Mouse (Mus musculus) left cerebral cortex, postnatal 25 days (tissue): Measurements from ENCODE around the gene Hist2h2be. TPM values are rescaled to one million over a fixed set of nuclear protein-coding genes. Genes with fewer than 3 reads are reported as not detected.
A peak's percentile ranks its signal among the peaks of the same experiment; 100 is the strongest.
"Not testable (repeated sequence)": the region's sequence is repeated elsewhere in the genome, so short reads cannot be mapped to it uniquely, and the experiment has no call there.

Experiments
- DNase-seq, 2 experiments: peaks; one replicate each; pipeline ENCODE4 v3.0.0; 2022; ENCODE audit warnings: low spot score in 2 of 2, mixed read lengths in 1 of 2
- intact Hi-C: fragments of 180-260 bp; cut with DNase I; formaldehyde crosslinking; loops from one replicate; pipeline ENCODE4 v1.15.1; 2025
- total RNA-seq, 2 experiments: library from RNA; stranded (reverse); gene quantifications; 2 replicates each; pipeline ENCODE4 v1.2.3; 2021

Hist2h2be gene
- total RNA-seq, 2 experiments from 2014 or later: 5.4 to 5.9 TPM

- peak; percentile 92 to 98 for DNase-seq
- intact Hi-C loops: no loop called here
Observed at GRCm38 (mm10) chr3:96197129-96197749, 23.7 kb upstream of the Hist2h2be start.

GRCm38 (mm10) chr3:96198181-96198580 is 22.7 kb upstream of the Hist2h2be start:
- no peak for DNase-seq
- intact Hi-C loops: no loop called here

DNA sequence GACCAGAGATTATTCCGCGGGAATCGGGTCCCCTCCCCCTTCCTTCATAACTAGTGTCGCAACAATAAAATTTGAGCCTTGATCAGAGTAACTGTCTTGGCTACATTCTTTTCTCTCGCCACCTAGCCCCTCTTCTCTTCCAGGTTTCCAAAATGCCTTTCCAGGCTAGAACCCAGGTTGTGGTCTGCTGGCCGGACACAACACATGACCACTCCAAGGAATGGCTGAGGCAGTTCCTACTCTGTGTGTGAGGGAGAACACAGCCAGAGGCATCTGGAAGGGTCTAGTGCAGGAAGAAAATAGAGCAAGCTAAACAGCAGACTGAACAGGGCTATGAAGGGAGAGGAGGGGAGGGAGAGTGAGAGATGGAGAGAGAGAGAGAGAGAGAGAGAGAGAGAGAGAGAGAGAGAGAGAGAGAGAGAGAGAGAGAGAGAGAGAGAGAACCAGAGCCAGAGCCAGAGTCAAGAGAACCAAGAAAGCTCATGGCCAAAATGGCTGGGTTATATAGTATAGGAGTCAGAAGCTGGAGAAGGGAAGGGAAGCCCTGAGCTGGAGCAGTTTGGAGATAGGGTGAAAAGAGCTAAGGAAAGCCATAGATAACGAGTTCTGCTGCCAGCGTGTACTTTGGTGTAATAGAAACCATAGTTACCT is 22.2 kb upstream of the Hist2h2be start:
- intact Hi-C loops, DNase-seq: not testable (repeated sequence)

- DNase-seq: no peak
- intact Hi-C loops: no loop called here
Observed at GRCm38 (mm10) chr3:96199731-96200130, 21.2 kb upstream of the Hist2h2be start.

GRCm38 (mm10) chr3:96207819-96208218 is 13.1 kb upstream of the Hist2h2be start:
- no peak for DNase-seq
- intact Hi-C loops: no loop called here

DNA sequence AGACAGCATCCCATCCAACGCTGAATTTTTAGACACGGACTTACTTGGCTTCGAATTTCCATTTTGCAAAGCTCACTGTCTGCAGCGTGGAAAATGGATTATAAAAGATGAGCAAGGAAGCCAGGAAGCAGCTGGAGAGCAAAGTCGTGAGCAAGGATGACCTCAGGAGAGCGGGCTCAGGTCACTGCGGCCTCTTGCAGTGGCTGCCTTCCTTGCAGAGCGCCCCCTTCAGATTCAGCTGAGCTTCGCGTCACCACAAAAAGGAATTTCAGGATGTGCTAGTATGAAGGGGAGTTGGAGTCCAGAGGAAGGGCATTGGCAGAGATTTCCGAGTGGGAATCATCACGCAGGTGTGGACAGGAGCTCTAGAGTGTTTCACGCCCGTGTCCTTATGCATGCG is 11.7 kb upstream of the Hist2h2be start:
- DNase-seq: no peak
- intact Hi-C loops: no loop called here

- DNase-seq: peak in 1 of 2 experiments; percentile 48
- intact Hi-C loops: loop anchor here (5.0 kb wide), 1 partner anchor 147 kb away; no protein-coding TSS in a partner anchor
Observed at GRCm38 (mm10) chr3:96219191-96219641, 1.7 kb upstream of the Hist2h2be start.

GRCm38 (mm10) chr3:96219661-96220130 is 1.2 kb upstream of the Hist2h2be start, which contains the start of the genes Bola1 and Hist2h2ab:
Bola1 (minus strand) TSS chr3:96219709.
Hist2h2ab (plus strand) TSS chr3:96219865.
- peak; percentile 82 to 95 for DNase-seq
- intact Hi-C loops: loop anchor here (2.0 to 5.0 kb wide), 2 partner anchors 43 to 147 kb away; partner anchors contain the start of gene Hist2h4

GRCm38 (mm10) chr3:96220131-96220764 is 671 bp upstream of the Hist2h2be start:
- intact Hi-C loops: loop anchor here (2.0 kb wide), 1 partner anchor 43 kb away; the partner anchor contains the start of gene Hist2h4
- DNase-seq: not testable (repeated sequence)

DNA sequence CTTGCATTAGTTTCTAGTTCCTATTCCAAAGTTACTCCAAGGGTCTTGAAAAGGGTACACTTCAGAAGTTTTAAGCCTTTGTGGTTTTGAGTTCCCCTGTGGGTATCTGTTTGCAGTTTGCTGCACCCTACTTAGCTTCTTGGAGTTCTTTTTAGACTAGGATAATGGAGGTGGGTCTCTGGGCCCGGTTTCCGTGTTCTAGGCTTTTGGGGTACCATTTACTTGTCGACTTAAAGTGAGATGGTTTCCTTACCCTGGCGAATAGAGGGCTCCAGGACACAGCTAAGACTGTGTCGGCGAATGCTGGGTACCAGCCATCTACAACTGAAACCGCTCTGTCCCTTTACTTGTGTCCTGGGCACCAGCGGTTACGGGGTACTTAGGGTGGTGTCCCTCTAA is 720 bp downstream of the Hist2h2be start:
- DNase-seq: no peak
- intact Hi-C loops: loop anchor here (2.0 kb wide), 1 partner anchor 41 kb away; the partner anchor contains the start of gene Hist2h4

- DNase-seq: peak in 1 of 2 experiments; percentile 19
- intact Hi-C loops: no loop called here
Observed at GRCm38 (mm10) chr3:96222774-96223173, 1.9 kb downstream of the Hist2h2be start.

- DNase-seq: no peak
- intact Hi-C loops: no loop called here
Observed at GRCm38 (mm10) chr3:96225421-96225820, 4.5 kb downstream of the Hist2h2be start.

DNA sequence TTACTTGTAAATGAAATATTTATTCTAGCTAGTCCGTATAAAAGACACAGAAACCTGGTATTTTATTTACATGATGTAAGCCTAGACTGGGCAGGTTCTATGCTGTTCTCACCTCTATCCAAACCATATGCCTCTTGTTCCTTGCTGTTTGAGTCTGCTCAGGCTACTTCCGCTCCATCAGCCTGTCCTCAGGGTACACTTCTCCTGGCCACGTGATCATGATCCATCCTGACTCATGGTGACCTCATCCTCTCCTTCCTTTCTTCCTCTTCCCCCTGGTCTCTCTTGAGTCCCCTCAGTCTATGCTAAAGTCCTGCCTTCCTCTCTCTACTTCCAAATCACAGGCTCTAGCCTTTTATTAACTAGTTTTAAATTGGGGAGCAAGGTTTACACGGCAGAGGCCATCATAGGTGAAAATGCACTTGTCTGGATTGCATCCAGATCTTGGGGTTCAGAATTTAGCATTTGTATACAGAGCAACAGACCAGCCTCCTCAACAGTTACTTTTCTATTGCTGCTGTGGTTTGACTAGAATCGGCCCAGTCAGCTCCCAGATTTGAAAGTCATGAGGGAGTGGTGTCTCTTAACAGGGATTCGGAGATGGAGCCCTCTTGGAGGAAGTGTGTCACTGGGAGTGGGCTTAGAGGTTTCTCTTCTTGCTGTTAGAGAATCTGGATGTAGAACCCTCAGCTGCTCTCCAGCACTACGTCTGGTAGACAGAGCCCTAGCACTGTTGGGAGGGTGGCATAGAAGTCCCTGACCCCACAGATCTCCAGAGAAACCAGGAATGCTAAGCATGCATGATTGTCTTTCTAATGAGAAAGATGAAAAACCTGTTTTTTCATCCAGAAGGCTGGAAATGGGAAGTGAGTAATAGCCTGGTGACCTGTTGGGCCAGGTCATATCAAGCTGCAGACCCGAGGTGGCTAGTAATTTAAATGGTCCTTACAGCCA is 6.1 kb downstream of the Hist2h2be start:
- DNase-seq: no peak
- intact Hi-C loops: no loop called here

DNA sequence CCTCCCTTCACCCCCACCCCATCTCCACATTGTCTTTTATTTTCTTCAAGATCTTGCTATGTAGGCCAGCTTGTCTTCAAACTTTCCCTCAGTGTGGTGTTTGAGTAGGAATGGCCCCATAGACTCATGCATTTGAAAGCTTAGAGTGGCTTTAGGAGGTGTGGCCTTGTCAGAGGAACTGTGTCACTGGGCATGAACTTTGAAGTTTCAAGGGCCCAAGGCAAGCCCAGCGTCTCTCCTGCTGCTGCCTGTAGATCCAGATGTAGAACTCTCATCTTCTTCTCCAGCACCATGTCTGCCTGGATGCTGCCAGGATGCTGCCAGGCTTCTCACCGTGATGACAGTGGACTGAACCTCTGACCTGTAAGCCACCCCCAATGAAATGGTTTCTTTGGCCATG is 7.9 kb downstream of the Hist2h2be start:
- intact Hi-C loops: no loop called here
- DNase-seq: no peak

DNA sequence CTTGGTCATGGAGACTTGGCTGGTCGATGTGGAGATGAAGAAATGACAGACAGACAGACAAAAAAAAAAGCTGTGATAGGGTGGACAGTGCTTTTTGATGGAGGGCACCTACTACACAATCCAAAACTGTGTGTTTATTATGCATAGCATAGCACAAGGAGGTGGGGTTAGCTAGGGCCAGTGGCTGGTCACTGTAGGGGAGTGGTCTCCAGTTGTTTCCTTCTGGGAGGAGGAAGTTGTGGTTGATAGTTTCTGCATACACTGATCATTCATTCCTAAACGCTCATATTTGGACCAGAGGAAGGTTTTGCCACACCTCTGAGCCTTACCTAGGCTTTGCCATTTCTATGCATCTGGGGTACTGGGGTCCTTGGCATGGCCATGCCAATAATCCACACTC is 9.5 kb downstream of the Hist2h2be start:
- intact Hi-C loops: no loop called here
- DNase-seq: no peak

DNA sequence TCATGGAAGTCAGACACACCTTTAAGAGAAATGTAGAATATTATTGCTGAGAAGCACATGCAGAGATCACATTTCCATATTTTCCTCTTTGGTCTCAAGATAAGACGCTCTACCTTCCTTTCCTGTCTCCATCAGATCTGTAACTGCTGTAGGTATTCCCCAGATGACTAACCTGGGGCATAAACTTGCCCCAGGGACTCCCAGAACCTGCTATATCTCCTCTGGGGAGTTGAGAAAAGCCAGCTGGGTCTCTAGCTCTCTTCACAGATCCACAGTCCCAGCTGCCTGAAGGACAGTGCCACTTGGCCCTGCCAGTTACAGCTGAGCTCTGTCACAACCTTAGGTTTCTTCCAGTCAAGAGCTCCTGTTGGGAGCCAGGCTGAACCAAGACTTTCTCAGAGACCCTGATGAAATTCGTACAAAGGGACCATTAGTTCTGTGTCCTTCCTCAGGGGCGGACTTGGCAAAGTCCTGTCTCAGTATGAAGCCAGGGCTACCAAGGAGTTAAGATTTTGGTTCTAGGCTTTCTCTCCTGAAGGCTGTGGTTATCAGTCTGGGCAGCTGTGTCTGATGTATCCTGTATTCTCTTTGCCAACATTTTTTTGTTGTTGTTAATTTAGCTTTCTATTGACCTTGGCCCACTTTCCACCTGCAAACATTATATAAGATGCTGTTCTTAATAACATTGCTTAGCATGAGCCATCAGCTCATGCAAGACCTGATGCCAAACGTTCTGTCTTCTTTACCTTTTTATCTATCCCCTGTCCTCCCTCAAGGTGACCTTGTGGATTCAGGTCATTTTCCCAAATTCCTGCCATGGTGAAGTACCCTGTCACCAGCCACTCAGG is 10.2 kb downstream of the Hist2h2be start:
- intact Hi-C loops: no loop called here
- DNase-seq: no peak

DNA sequence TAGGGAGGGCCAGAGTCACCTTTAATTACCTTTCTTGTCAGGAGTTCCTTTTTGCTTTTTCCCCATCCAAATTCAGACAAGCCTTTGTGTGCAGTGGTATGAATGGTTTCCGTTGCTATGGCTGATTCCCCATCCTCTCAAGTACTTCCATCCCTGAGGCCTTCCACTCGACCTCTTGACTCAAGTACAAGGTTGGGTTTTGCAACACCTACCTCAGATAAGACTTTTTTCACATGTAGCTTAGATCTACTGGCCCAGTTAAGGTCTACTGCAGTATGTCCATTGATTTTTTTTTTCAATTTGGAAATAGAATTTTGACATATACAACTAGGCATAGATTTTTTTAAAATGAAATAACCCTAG is 10.8 kb downstream of the Hist2h2be start:
- no peak for DNase-seq
- intact Hi-C loops: no loop called here

DNA sequence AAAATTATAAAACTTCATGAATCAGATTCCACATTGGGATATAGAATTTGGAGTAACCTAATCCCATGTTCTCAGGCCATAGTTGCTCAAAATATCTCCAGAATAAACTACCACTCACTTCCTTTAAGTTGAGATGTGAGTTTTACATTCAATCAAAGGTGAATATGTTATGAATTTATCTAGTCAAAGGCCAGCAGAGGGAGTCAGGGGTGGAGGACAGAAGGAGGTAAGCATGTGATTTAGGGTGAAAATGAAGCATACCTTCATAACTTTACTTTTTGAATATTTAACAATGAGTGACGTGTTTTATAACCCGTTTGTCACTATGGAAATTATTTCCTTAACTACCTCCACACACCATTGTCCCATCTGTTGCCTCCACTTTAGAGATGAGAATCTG is 14.0 kb downstream of the Hist2h2be start:
- no peak for DNase-seq
- intact Hi-C loops: no loop called here
